Mouse (Mus musculus): Measurements from ENCODE around the gene Zfp978. TPM values are rescaled to one million over a fixed set of nuclear protein-coding genes. Genes with fewer than 3 reads are reported as not detected.
A peak's percentile ranks its signal among the peaks of the same experiment; 100 is the strongest.
"Not testable (repeated sequence)": the region's sequence is repeated elsewhere in the genome, so short reads cannot be mapped to it uniquely, and the experiment has no call there.

The Zfp978 gene
- polyA plus RNA-seq, 1 experiment from 2014 or later = 0.16 TPM

GRCm38 (mm10) chr4:147343042-147343908 lies 17.8 kb upstream of the Zfp978 start:
- H3K9me3 ChIP-seq (replicated peaks) = peaks cover 23% of the 10 kb centered on the region

GRCm38 (mm10) chr4:147345061-147345554 lies 16.0 kb upstream of the Zfp978 start:
- not testable (repeated sequence) for H3K4me2 ChIP-seq; ATAC-seq (ENCODE audit: insufficient read depth); H3K27me3 ChIP-seq; H3K36me3 ChIP-seq (replicated peaks); H3K9ac ChIP-seq; H3K27ac ChIP-seq (replicated peaks); H3K4me3 ChIP-seq (replicated peaks); H3K4me1 ChIP-seq (replicated peaks)
- H3K9me3 ChIP-seq (replicated peaks) = peaks cover 30% of the 10 kb centered on the region
- WGBS (ENCODE audit: insufficient replicate concordance) = 67% methylated on average over 2 of the region's 2 CpGs

More at GRCm38 (mm10) chr4:147343042-147343908, 17.8 kb upstream of the Zfp978 start:
- ATAC-seq (ENCODE audit: insufficient read depth) = peak; percentile 67
- H3K27ac ChIP-seq (replicated peaks); H3K4me1 ChIP-seq (replicated peaks); H3K36me3 ChIP-seq (replicated peaks); H3K4me3 ChIP-seq (replicated peaks); H3K9ac ChIP-seq; H3K27me3 ChIP-seq; H3K4me2 ChIP-seq: not testable (repeated sequence)
- 55% methylated on average over 6 of the region's 6 CpGs for WGBS (ENCODE audit: insufficient replicate concordance)

- H3K4me2 ChIP-seq; H3K36me3 ChIP-seq (replicated peaks); H3K27me3 ChIP-seq; H3K27ac ChIP-seq (replicated peaks); H3K9ac ChIP-seq; H3K4me3 ChIP-seq (replicated peaks); ATAC-seq (ENCODE audit: insufficient read depth); H3K4me1 ChIP-seq (replicated peaks): not testable (repeated sequence)
- H3K9me3 ChIP-seq (replicated peaks) = peaks cover 38% of the 10 kb centered on the region
- 49% methylated on average over 4 of the region's 4 CpGs for WGBS (ENCODE audit: insufficient replicate concordance)
These were observed 14.6 kb upstream of the Zfp978 start for GRCm38 (mm10) chr4:147346361-147347035.

- not testable (repeated sequence) for H3K36me3 ChIP-seq (replicated peaks); H3K27ac ChIP-seq (replicated peaks); H3K4me3 ChIP-seq (replicated peaks); H3K9ac ChIP-seq; H3K27me3 ChIP-seq; H3K4me2 ChIP-seq; H3K4me1 ChIP-seq (replicated peaks); ATAC-seq (ENCODE audit: insufficient read depth)
- H3K9me3 ChIP-seq (replicated peaks) = peaks cover 38% of the 10 kb centered on the region
- WGBS (ENCODE audit: insufficient replicate concordance) = 50% methylated on average over 4 of the region's 4 CpGs
These were observed 13.8 kb upstream of the Zfp978 start for GRCm38 (mm10) chr4:147347300-147347699.

GRCm38 (mm10) chr4:147347880-147348279 lies 13.2 kb upstream of the Zfp978 start:
- not testable (repeated sequence) for H3K4me2 ChIP-seq; H3K27ac ChIP-seq (replicated peaks); H3K4me1 ChIP-seq (replicated peaks); ATAC-seq (ENCODE audit: insufficient read depth); H3K9ac ChIP-seq; H3K27me3 ChIP-seq; H3K36me3 ChIP-seq (replicated peaks); H3K4me3 ChIP-seq (replicated peaks)
- 50% methylated on average over 2 of the region's 3 CpGs for WGBS (ENCODE audit: insufficient replicate concordance)
- H3K9me3 ChIP-seq (replicated peaks) = peaks cover 38% of the 10 kb centered on the region

GRCm38 (mm10) chr4:147348401-147348800 lies 12.7 kb upstream of the Zfp978 start:
- H3K4me1 ChIP-seq (replicated peaks); H3K9ac ChIP-seq; H3K4me3 ChIP-seq (replicated peaks); H3K27me3 ChIP-seq; ATAC-seq (ENCODE audit: insufficient read depth); H3K4me2 ChIP-seq; H3K27ac ChIP-seq (replicated peaks); H3K36me3 ChIP-seq (replicated peaks): not testable (repeated sequence)
- H3K9me3 ChIP-seq (replicated peaks) = peaks cover 33% of the 10 kb centered on the region
- 57% methylated on average over 2 of the region's 2 CpGs for WGBS (ENCODE audit: insufficient replicate concordance)

- not testable (repeated sequence) for ATAC-seq (ENCODE audit: insufficient read depth); H3K27ac ChIP-seq (replicated peaks); H3K4me1 ChIP-seq (replicated peaks); H3K9ac ChIP-seq; H3K27me3 ChIP-seq; H3K4me3 ChIP-seq (replicated peaks); H3K36me3 ChIP-seq (replicated peaks); H3K4me2 ChIP-seq
- H3K9me3 ChIP-seq (replicated peaks) = peaks cover 29% of the 10 kb centered on the region
- 70% methylated on average over 18 of the region's 19 CpGs for whole genome bisulfite sequencing (ENCODE audit: insufficient replicate concordance)
These were observed 12.0 kb upstream of the Zfp978 start for GRCm38 (mm10) chr4:147348906-147349686.

- H3K9ac ChIP-seq; H3K4me3 ChIP-seq (replicated peaks); H3K27me3 ChIP-seq; ATAC-seq (ENCODE audit: insufficient read depth); H3K27ac ChIP-seq (replicated peaks); H3K36me3 ChIP-seq (replicated peaks); H3K4me1 ChIP-seq (replicated peaks); H3K4me2 ChIP-seq: not testable (repeated sequence)
- H3K9me3 ChIP-seq (replicated peaks) = peaks cover 29% of the 10 kb centered on the region
- WGBS (ENCODE audit: insufficient replicate concordance) = 61% methylated on average over 9 of the region's 9 CpGs
These were observed 11.3 kb upstream of the Zfp978 start for GRCm38 (mm10) chr4:147349687-147350415.

- H3K9ac ChIP-seq; H3K36me3 ChIP-seq (replicated peaks); H3K27me3 ChIP-seq; H3K4me3 ChIP-seq (replicated peaks); H3K4me2 ChIP-seq; H3K27ac ChIP-seq (replicated peaks); H3K4me1 ChIP-seq (replicated peaks): not testable (repeated sequence)
- WGBS (ENCODE audit: insufficient replicate concordance) = 65% methylated on average over 2 of the region's 2 CpGs
- ATAC-seq (ENCODE audit: insufficient read depth) = peak; percentile 34; the same call in 1 of the 2 replicates
- peaks cover 29% of the 10 kb centered on the region for H3K9me3 ChIP-seq (replicated peaks)
These were observed 10.6 kb upstream of the Zfp978 start for GRCm38 (mm10) chr4:147350541-147350940.

- H3K4me3 ChIP-seq (replicated peaks); H3K4me2 ChIP-seq; ATAC-seq (ENCODE audit: insufficient read depth); H3K27me3 ChIP-seq; H3K9ac ChIP-seq; H3K36me3 ChIP-seq (replicated peaks); H3K4me1 ChIP-seq (replicated peaks); H3K27ac ChIP-seq (replicated peaks): not testable (repeated sequence)
- peaks cover 29% of the 10 kb centered on the region for H3K9me3 ChIP-seq (replicated peaks)
- WGBS (ENCODE audit: insufficient replicate concordance) = 75% methylated on average over 10 of the region's 13 CpGs
These were observed 9.6 kb upstream of the Zfp978 start for GRCm38 (mm10) chr4:147351376-147351980.

Measured in liver, embryonic 15.5 days (tissue).